Mouse (Mus musculus): Measurements from ENCODE around the gene Cyp4f40.

- TF ChIP-seq POLR2A (IDR thresholded peaks at IDR 0.05; ENCODE audit: low read depth, low read length) = no peak
- no peak for TF ChIP-seq CTCF (IDR thresholded peaks at IDR 0.05; ENCODE audit: extremely low read depth, insufficient read length, insufficient replicate concordance, low read depth, low read length)
Measured at GRCm38 (mm10) chr17:32653860-32654259, 4.8 kb upstream of the Cyp4f40 start.
